Mouse (Mus musculus) liver, adult 2 months (tissue): ENCODE measurements around the gene Commd1. TPM values are rescaled to one million over a fixed set of nuclear protein-coding genes. Genes with fewer than 3 reads are reported as not detected.

Experiments used
- DNase-seq: peaks from one replicate; pipeline ENCODE4 v3.0.0-alpha.2; 2011; ENCODE audit warnings: low read depth, low spot score; ENCODE audit errors: extremely low read depth
- H3K27ac ChIP-seq: fragments of 200-500 bp; replicated peaks from 2 replicates; pipeline ENCODE4 v1.5.1; 2012; ENCODE audit warnings: low read depth, mild to moderate bottlenecking, control low read depth, inconsistent platforms, low read length; ENCODE audit not compliant: insufficient read depth
- H3K27me3 ChIP-seq: fragments of 200-500 bp; 2 replicates; pipeline ENCODE4 v1.6.1; 2012; ENCODE audit warnings: mild to moderate bottlenecking, moderate library complexity, low read length, inconsistent platforms; ENCODE audit not compliant: control insufficient read depth, insufficient read depth
- H3K36me3 ChIP-seq: fragments of 200-500 bp; 2 replicates; pipeline ENCODE4 v1.6.1; 2012; ENCODE audit warnings: low read length, inconsistent platforms; ENCODE audit not compliant: control insufficient read depth, insufficient read depth
- H3K4me1 ChIP-seq: fragments of 200-500 bp; 2 replicates; pipeline ENCODE4 v1.6.1; 2011; ENCODE audit warnings: low read length; ENCODE audit not compliant: control insufficient read depth, insufficient read depth
- H3K4me3 ChIP-seq: fragments of 200-500 bp; 2 replicates; pipeline ENCODE4 v1.5.1; 2011; ENCODE audit warnings: low read depth, mild to moderate bottlenecking, control low read depth, low read length, moderate library complexity; ENCODE audit not compliant: insufficient read depth
- H3K79me2 ChIP-seq: fragments of 200-500 bp; 2 replicates; pipeline ENCODE4 v1.6.1; 2012; ENCODE audit warnings: inconsistent platforms, mild to moderate bottlenecking, low read length, moderate library complexity; ENCODE audit not compliant: control insufficient read depth, insufficient read depth
- H3K9ac ChIP-seq: fragments of 200-500 bp; 2 replicates; pipeline ENCODE4 v1.6.1; 2012; ENCODE audit warnings: low read depth, mild to moderate bottlenecking, control low read depth, inconsistent platforms, low read length
- CTCF ChIP-seq: fragments of 200-500 bp; IDR thresholded peaks from 2 replicates; pipeline ENCODE4 v1.5.1; 2011; ENCODE audit warnings: low read depth, low read length, control low read depth
- POLR2A ChIP-seq: fragments of 200-500 bp; IDR thresholded peaks from 2 replicates; pipeline ENCODE4 v1.6.1; 2011; ENCODE audit warnings: low read length, control low read depth; ENCODE audit not compliant: insufficient read depth; ENCODE audit errors: extremely low read depth
- WGBS: fragments of 180-500 bp; shearing (Covaris S2); methylation state at CpG from one replicate; pipeline ENCODE4 v1.1.7; 2018; 5-methylcytosine and 5-hydroxymethylcytosine counted together
- polyA plus RNA-seq: library from polyadenylated mRNA; depleted of rRNA; stranded (reverse); fragments of >200 nt; gene quantifications from 2 replicates; pipeline ENCODE4 v1.2.3, GENCODE M21; 2012; rRNA removed
- total RNA-seq: library from RNA; depleted of rRNA; stranded (reverse); fragments of >200 nt; gene quantifications from 2 replicates; pipeline ENCODE4 v1.2.3, GENCODE M21; 2014; rRNA removed

Commd1 gene
- total and polyA plus RNA-seq, 2 experiments: 15.9 to 53.5 TPM

DNA sequence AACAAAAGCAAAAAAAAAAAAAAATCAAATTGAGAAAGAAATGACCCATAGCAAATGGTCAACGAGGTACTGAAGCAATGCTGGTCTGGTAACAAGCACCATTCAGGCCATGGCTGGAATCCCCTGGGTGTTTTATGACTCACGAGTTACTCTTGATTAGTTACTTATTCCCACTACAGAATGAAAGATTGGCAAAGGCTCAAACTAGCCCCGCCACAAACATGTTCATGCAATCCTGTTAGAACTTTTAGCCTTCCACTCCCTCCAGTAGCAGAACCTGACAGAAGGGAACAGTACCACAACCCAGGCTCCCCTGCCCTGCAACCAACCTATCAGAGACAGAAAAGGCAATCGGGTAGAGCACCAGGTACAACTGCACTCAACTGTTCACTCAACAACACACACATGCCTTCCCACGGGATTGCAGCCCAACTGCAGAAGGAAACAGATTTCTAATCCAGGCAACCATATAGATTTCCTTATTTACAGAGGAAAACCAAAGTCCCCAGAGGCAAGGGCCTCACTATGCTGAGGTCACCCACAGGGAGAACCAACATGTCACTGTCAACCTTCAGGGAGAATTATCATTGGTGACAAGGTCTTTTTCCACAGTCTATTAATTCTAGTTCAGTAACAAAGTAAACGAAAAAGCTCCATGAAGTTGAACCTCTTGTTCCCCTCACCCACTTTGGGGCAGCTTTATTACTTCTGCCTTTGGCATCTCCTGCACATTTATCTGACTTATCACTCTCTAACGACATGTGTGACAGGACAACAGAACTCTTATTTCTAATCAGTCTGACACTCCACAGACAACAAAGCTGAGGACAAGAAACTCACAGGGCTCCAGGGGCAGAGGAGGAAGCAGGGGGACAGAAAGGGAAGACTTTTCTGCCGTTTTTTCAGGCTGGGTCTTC, 134.2 kb downstream of the Commd1 start:
- Histone ChIP-seq H3K4me1 (peaks cover 58% of the 10 kb centered on the region), H3K9ac (no peak overlapping the region)

GRCm38 (mm10) chr11:22846960-22847731, 135.0 kb downstream of the Commd1 start:
- no peaks in the 10 kb centered on the region for H3K27me3 ChIP-seq
- peaks cover 53% of the 10 kb centered on the region for H3K79me2 ChIP-seq
- peaks cover 62% of the 10 kb centered on the region for H3K4me1 ChIP-seq
- H3K4me3 ChIP-seq: no peak overlapping the region
- H3K27ac ChIP-seq: peak overlapping the region; percentile 78
- H3K36me3 ChIP-seq: no peaks in the 10 kb centered on the region
- peak; percentile 95 for DNase-seq
- TF ChIP-seq POLR2A (no peak), CTCF (no peak)
- WGBS: 36% methylated on average over 8 of the region's 8 CpGs
- peak overlapping the region; percentile 26 for H3K9ac ChIP-seq

More for the DNA sequence above, 134.2 kb downstream of the Commd1 start:
- H3K4me3 ChIP-seq: no peak overlapping the region
- no peak for TF ChIP-seq CTCF
- no peak for TF ChIP-seq POLR2A
- no peaks in the 10 kb centered on the region for H3K36me3 ChIP-seq
- 18% methylated on average over 8 of the region's 8 CpGs for WGBS
- no peaks in the 10 kb centered on the region for H3K27me3 ChIP-seq
- peaks cover 55% of the 10 kb centered on the region for H3K79me2 ChIP-seq
- DNase-seq: no peak
- peak overlapping the region; percentile 78 for H3K27ac ChIP-seq

Other genes starting within 250 kb of the Commd1 start
- 8.1 and 8.5 TPM in 2 replicates for gene B3gnt2, start 121.4 kb downstream of the Commd1 start, total RNA-seq
- 5.6 and 6.2 TPM in 2 replicates for gene B3gnt2, start 121.4 kb downstream of the Commd1 start, polyA plus RNA-seq
- gene Zrsr1, start 10.4 kb downstream of the Commd1 start, total RNA-seq: 5.6 and 6.8 TPM in 2 replicates
- 3.8 and 4.9 TPM in 2 replicates for gene Zrsr1, start 10.4 kb downstream of the Commd1 start, polyA plus RNA-seq
- 12.4 and 13.0 TPM in 2 replicates for gene Gm28048, start 292 bp downstream of the Commd1 start, total RNA-seq
- gene Gm28048, start 292 bp downstream of the Commd1 start, polyA plus RNA-seq: not detected in 2 replicates
- 86.8 and 92.2 TPM in 2 replicates for gene Cct4, start 8.1 kb upstream of the Commd1 start, total RNA-seq
- 89.2 and 136 TPM in 2 replicates for gene Cct4, start 8.1 kb upstream of the Commd1 start, polyA plus RNA-seq
- 1.9 and 3.8 TPM in 2 replicates for gene Fam161a, start 25.1 kb upstream of the Commd1 start, total RNA-seq
- gene Fam161a, start 25.1 kb upstream of the Commd1 start, polyA plus RNA-seq: 0.95 and 1.0 TPM in 2 replicates